Mouse (Mus musculus): ENCODE results near the gene Pip5k1b. TPM values are rescaled to one million over a fixed set of nuclear protein-coding genes. Genes with fewer than 3 reads are reported as not detected.
A peak's percentile ranks its signal among the peaks of the same experiment; 100 is the strongest.

Pip5k1b gene
- polyA plus RNA-seq, 1 experiment from 2014 or later = 3.4 TPM

DNA sequence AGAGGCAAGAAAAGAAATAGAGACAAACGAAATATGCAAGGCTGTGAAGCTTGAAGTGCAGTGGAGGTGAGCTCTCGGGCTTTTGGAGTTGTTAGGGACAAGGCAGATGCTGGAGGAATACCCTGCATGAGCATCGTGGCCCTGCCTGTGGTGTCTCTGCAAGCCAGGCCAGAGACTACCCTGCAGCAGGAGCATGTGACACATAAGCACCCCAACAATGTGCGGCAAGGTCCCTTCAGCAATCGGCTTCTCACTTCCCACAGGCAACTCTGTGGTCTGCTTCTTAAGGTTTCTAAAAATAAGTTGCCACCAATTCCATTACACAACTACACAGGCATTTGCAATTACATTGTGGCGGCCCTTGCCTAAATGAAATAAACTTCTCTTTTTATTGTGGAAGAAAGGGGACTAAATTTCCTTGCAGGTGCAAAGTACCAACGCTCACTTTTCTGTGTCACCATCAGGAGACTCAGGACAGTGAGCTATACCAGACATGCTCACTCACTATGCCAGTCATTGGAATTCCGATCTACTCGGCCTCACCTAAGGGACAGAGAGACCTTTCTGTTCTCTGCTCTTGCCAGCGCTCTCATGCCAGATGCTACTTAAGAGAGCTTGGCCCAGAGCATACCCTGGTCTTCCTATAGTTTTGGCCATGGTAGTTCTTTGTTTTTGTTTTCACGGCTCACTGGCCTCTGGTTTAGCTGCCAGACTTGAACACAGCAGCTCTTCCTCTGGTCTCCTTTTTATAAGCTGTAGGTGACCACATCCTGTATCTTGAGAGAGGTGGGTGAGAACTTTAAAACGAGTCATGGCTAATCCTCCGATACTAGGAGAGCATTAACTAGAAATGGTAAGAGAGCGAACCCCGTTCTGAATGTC is 28.7 kb downstream of the Pip5k1b start:
- Histone ChIP-seq H3K9ac (no peak overlapping the region), H3K4me1 (no peaks in the 10 kb centered on the region), H3K36me3 (no peaks in the 10 kb centered on the region), H3K27me3 (no peaks in the 10 kb centered on the region), H3K4me3 (no peak overlapping the region), H3K9me3 (no peaks in the 10 kb centered on the region), H3K4me2 (no peak overlapping the region), H3K27ac (no peak overlapping the region)
- WGBS = 73% methylated on average over 15 of the region's 15 CpGs
- no peak for ATAC-seq (ENCODE audit: borderline replicate concordance, extremely low read depth, low FRiP score, low TSS enrichment)

DNA sequence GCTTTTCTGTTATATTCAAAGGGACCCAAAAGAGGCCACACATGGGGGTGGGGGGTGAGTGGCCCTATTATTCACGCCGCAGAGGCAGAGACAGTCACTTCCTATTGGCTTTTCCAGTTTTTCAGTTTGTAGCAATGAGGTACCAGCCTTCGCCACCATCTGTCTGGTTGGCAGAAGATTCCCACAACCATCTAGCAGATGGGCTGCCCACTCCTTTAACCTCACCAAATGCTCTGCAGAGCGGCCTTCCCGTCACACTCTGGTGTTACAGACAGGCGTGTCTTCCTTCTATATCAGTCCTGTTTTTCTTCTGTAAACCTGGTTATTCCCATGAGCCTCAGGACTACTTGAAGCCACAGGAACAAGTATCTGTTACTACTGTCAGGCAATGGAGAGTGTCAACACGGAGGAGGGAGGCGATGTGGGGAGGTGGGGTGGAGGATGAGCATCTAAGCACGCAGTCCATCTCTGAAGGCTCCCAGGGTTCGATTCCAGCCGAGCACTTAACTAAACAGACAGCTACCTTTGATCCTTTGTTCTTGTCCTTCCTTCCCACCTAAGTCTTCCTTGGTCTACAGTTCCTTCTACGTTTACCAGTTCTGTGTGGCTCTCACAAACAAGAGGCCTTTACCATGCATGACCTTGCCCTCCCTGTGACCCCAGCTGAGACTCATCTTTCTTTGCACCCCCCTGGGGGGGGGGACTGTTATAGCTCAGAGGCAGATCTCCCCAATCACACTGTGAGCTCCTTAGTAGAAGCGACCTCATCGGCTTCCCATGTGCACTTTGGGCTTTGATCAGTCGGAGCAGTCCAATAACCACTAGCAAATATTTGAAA is 32.0 kb downstream of the Pip5k1b start:
- Histone ChIP-seq H3K27me3 (no peaks in the 10 kb centered on the region), H3K4me1 (no peaks in the 10 kb centered on the region), H3K9ac (no peak overlapping the region), H3K4me2 (no peak overlapping the region), H3K36me3 (no peaks in the 10 kb centered on the region), H3K9me3 (no peaks in the 10 kb centered on the region), H3K27ac (no peak overlapping the region), H3K4me3 (no peak overlapping the region)
- 71% methylated on average over 15 of the region's 15 CpGs for WGBS
- ATAC-seq (ENCODE audit: borderline replicate concordance, extremely low read depth, low FRiP score, low TSS enrichment) = no peak

DNA sequence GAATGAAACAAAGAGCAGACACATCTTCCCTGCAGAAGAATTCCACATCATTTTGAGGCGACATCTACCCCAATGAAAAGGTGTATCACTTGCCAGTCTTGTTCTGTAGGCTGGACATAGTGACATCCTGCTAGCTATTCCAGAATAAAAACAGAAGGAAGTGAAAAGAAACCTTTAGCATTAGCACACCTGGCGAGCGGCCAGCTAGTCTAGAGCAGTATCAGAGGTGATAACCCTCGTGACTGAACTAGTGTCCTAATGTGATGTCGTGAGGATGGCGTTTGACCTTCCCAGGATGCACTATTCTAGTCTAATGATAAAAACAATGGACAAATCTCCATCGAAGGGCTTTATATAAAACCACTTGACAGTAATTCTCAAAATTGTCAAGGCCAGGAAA is 33.7 kb downstream of the Pip5k1b start:
- WGBS = 76% methylated on average over 7 of the region's 7 CpGs

DNA sequence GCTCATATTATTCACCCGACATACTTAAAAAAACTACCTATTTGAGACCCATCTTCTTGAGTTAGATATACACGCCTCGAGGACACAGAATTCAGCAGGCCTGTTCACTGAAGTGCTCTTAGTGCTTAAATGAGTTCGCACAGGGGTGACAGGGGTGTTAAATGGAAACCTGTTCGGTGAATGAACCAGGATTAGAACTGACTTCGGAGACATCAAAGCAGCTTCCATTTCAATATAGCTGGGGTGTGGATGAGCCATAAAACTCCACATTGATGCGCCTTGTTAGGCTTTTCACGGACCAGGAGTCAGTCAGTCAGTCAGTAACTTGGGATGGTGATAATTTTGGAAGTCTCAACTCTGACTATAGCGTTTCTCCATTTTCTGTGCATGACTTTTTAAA is 34.5 kb downstream of the Pip5k1b start:
- no peaks in the 10 kb centered on the region for H3K27me3 ChIP-seq

More for the DNA sequence above, 33.7 kb downstream of the Pip5k1b start:
- Histone ChIP-seq H3K4me2 (no peak overlapping the region), H3K9ac (no peak overlapping the region), H3K27ac (no peak overlapping the region), H3K36me3 (no peaks in the 10 kb centered on the region), H3K9me3 (no peaks in the 10 kb centered on the region), H3K27me3 (no peaks in the 10 kb centered on the region), H3K4me1 (no peaks in the 10 kb centered on the region), H3K4me3 (no peak overlapping the region)
- no peak for ATAC-seq (ENCODE audit: borderline replicate concordance, extremely low read depth, low FRiP score, low TSS enrichment)

DNA sequence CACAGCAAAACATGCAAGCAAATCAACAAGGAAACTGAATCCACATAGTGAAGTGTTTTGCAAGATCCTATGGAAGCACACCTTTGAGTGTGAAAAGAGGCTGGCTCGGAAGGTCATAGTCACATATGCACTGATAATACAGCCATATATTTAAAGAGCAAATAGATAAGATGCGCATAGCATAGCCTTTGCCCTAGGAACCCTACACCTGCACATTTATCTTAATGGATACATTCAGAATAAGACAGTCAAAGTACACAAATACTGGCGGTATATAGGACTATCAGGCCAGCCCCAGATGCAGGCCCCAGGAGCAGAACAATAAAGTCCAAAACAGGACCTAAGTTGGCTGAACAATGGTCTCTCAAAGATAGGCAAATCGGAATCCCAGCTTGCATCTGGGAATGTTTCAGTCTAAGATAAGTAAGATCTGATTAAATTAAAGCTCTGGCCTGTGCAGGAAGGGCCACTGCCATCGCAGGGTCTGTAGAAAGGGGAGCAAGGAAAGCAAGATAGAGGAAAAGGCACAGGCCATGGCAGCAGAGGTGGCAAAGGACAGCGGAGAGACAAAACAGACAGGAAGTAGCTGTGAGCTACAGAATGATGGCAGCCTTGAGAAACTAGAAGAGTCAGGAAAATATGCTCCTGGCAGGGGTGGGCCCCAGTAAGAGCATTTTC is 35.8 kb downstream of the Pip5k1b start:
- H3K9ac ChIP-seq = no peak overlapping the region
- H3K9me3 ChIP-seq = no peaks in the 10 kb centered on the region
- no peak for ATAC-seq (ENCODE audit: borderline replicate concordance, extremely low read depth, low FRiP score, low TSS enrichment)
- H3K4me3 ChIP-seq = no peak overlapping the region
- no peaks in the 10 kb centered on the region for H3K27me3 ChIP-seq
- WGBS = 80% methylated on average over 6 of the region's 6 CpGs
- no peak overlapping the region for H3K27ac ChIP-seq
- H3K4me1 ChIP-seq = peaks cover 2% of the 10 kb centered on the region; the same call in 1 of the 2 replicates
- no peak overlapping the region for H3K4me2 ChIP-seq
- H3K36me3 ChIP-seq = no peaks in the 10 kb centered on the region

More for the DNA sequence above, 34.5 kb downstream of the Pip5k1b start:
- Histone ChIP-seq H3K9ac (no peak overlapping the region), H3K36me3 (no peaks in the 10 kb centered on the region), H3K4me3 (no peak overlapping the region), H3K27ac (no peak overlapping the region), H3K9me3 (no peaks in the 10 kb centered on the region), H3K4me1 (no peaks in the 10 kb centered on the region), H3K4me2 (no peak overlapping the region)
- 60% methylated on average over 9 of the region's 9 CpGs for WGBS
- ATAC-seq (ENCODE audit: borderline replicate concordance, extremely low read depth, low FRiP score, low TSS enrichment) = no peak

DNA sequence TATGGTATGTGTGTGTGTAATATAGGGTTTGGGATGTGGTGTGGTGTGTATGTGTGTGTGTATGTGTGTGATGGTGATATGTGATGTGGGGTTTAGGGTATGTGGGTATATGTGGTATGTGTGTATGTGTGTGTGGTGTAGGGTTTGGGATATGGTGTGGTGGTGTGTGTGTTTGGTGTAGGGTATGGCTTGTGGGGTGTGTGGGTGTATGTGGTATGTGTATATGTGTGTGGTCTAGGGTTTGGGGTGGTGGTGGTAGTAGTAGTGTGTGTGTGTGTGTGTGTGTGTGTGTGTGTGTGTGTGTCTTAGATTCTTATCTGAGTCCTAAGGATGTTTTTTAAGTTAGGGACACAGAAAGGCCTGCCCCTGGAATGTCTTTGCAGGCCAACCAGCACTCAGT is 37.3 kb downstream of the Pip5k1b start:
- no peak overlapping the region for H3K4me2 ChIP-seq
- H3K27me3 ChIP-seq = no peaks in the 10 kb centered on the region
- ATAC-seq (ENCODE audit: borderline replicate concordance, extremely low read depth, low FRiP score, low TSS enrichment) = no peak
- no peaks in the 10 kb centered on the region for H3K36me3 ChIP-seq
- H3K4me3 ChIP-seq = no peak overlapping the region
- H3K9ac ChIP-seq = no peak overlapping the region
- H3K9me3 ChIP-seq = no peaks in the 10 kb centered on the region
- no peak overlapping the region for H3K27ac ChIP-seq
- peaks cover 4% of the 10 kb centered on the region; the same call in 1 of the 2 replicates for H3K4me1 ChIP-seq

DNA sequence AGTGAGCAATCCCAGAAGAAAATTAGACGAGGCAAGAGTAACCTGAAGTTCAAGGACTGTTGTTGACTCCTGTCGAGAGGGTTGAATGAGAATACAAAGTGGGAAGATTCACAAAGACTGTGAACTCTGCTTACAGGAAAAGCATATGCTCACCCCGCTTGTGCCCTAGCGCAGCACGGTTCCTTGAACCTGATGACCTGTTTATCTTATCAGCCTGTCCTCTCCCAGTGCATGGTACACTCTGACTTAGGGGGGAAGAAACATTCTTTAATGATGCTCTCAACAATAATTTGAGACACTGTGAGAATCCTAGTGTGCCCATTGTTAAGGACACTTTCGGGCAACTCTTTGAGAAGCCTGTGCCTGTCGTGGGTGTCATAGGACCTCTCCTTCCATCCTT is 38.6 kb downstream of the Pip5k1b start:
- Histone ChIP-seq H3K27me3 (no peaks in the 10 kb centered on the region), H3K9ac (no peak overlapping the region), H3K36me3 (no peaks in the 10 kb centered on the region), H3K9me3 (no peaks in the 10 kb centered on the region), H3K27ac (no peak overlapping the region), H3K4me2 (no peak overlapping the region), H3K4me3 (no peak overlapping the region), H3K4me1 (peaks cover 4% of the 10 kb centered on the region; the same call in 1 of the 2 replicates)
- ATAC-seq (ENCODE audit: borderline replicate concordance, extremely low read depth, low FRiP score, low TSS enrichment) = no peak
- 46% methylated on average over 7 of the region's 7 CpGs for WGBS

DNA sequence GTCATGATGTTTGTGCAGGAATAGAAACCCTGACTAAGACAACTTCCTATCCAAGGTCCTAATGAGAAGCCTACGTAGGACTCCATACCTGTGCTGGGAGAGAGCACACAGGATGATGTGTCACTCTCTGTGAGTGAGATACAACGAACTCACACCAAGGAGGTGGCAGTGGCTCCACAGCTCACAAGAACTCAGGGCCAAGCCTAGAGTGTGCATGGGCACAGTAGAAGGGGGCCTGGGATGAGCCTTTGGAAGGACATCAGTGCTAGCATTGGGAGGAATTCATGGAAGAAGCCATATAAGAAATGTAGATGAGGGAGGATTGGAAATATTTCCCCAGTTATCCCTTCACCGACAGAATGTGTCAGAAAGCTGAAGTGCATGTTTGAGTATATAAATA is 39.7 kb downstream of the Pip5k1b start:
- Histone ChIP-seq H3K9ac (no peak overlapping the region), H3K4me2 (no peak overlapping the region), H3K4me1 (peaks cover 4% of the 10 kb centered on the region; the same call in 1 of the 2 replicates), H3K27ac (no peak overlapping the region), H3K27me3 (no peaks in the 10 kb centered on the region), H3K36me3 (no peaks in the 10 kb centered on the region), H3K9me3 (no peaks in the 10 kb centered on the region), H3K4me3 (no peak overlapping the region)
- WGBS = 85% methylated on average over 3 of the region's 3 CpGs
- no peak for ATAC-seq (ENCODE audit: borderline replicate concordance, extremely low read depth, low FRiP score, low TSS enrichment)

DNA sequence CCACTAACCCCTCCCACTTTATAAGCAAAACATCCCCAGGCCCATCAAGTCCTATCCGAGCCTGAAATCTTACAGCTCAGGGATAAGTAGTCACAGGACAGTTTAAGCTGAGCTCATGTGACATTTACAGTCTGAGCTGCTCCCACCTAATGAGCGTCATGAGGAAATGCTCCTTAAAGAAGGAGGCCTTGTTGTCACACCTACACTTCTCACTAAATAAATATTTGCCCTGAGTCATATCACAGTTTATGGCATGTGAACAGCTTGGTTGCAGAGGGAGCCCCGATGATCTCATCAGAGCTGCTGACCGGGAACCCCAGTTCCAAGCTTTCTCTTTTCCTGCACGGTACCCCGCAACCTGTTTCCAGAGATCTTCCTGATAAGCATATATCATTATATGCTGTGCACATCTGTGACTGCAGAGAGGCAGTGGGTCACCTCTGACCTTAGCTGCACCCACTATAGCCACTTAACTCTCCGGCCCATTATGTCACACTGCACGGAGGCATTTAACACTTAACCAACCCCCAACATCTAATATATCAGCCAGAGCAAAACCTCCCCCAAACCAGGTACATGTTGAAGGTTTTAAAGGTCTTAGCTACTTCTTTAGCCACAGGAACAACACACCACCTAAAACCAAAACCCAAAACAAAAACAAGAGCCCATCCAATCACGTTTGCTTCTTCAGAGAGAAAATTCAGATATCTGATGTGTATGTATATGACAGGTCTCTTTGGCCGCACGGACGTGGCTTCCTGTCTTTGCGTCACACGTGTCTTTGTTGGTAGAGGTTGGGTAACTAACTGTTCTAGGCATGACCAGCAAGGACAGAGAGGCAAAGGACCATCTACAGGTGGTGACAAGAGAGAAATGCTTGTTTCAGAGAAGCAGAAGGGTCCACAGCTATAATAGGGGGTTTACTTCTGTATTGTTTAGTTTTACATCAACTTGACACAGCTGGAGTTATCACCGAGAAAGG is 40.7 kb downstream of the Pip5k1b start:
- H3K4me3 ChIP-seq = no peak overlapping the region
- 62% methylated on average over 15 of the region's 15 CpGs for WGBS
- H3K9ac ChIP-seq = no peak overlapping the region
- ATAC-seq (ENCODE audit: borderline replicate concordance, extremely low read depth, low FRiP score, low TSS enrichment) = no peak
- no peak overlapping the region for H3K4me2 ChIP-seq
- no peaks in the 10 kb centered on the region for H3K36me3 ChIP-seq
- H3K27ac ChIP-seq = no peak overlapping the region
- H3K27me3 ChIP-seq = no peaks in the 10 kb centered on the region
- H3K4me1 ChIP-seq = peaks cover 4% of the 10 kb centered on the region; the same call in 1 of the 2 replicates
- H3K9me3 ChIP-seq = no peaks in the 10 kb centered on the region

DNA sequence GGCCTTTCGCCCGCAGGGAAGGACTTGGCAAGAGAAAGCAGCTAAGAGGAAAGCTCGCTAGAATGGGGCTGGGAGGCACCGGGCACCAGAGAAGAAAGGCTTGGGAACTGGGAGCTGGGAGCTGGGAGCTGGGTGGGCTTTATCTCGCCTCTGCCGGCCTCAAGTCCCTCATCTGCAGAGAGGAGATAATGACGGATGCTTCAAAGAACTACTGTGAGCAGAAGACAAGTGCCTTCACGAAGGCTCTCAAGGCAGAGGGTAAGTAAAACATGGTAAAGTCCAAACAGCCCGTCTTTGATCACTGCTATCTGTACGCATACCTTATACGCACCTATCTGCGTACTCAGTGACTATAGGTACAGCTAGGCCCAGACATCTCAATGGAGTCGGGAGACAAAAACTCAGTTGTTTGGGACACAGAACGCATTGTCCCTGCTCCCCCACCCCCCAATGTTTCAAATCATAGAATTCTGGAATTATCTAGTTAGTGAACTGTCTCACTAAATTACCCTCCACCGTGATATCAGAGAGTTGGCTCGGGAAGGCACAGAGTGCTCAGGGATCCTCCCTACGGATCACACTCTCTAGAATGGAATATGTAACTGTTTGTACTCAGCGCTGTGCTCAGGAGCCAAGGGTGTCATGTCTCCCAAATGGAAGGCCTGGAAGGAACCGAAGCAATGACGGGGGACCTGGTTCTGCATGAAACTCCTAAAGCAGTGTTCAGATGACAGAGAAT is 42.4 kb downstream of the Pip5k1b start:
- 59% methylated on average over 20 of the region's 20 CpGs for WGBS
- ATAC-seq (ENCODE audit: borderline replicate concordance, extremely low read depth, low FRiP score, low TSS enrichment) = peak; percentile 69; the same call in 1 of the 2 replicates
- H3K4me2 ChIP-seq = no peak overlapping the region
- H3K27me3 ChIP-seq = no peaks in the 10 kb centered on the region
- H3K9ac ChIP-seq = no peak overlapping the region
- H3K4me1 ChIP-seq = peaks cover 4% of the 10 kb centered on the region; the same call in 1 of the 2 replicates
- H3K27ac ChIP-seq = no peak overlapping the region
- H3K36me3 ChIP-seq = no peaks in the 10 kb centered on the region
- no peaks in the 10 kb centered on the region for H3K9me3 ChIP-seq
- no peak overlapping the region for H3K4me3 ChIP-seq
